Mouse (Mus musculus) MEL (cell line): ENCODE results near the gene Snap25. TPM values are rescaled to one million over a fixed set of nuclear protein-coding genes. Genes with fewer than 3 reads are reported as not detected.

Experiments used
- DNase-seq: peaks from one replicate; pipeline ENCODE4 v3.0.0; 2011; ENCODE audit warnings: low read depth, low spot score
- H3K27ac ChIP-seq: 2 replicates; pipeline ENCODE4 v1.5.1; 2012; ENCODE audit warnings: low read depth, mild to moderate bottlenecking, control low read depth, low read length, moderate library complexity; ENCODE audit not compliant: control insufficient read depth
- H3K27me3 ChIP-seq, 2 experiments: fragments of 150-350 bp in 1 of 2; sonication (generic) in 1 of 2; 2 replicates each; pipeline ENCODE4 v1.6.1; 2012; ENCODE audit warnings: low read length in 2 of 2, mild to moderate bottlenecking in 2 of 2, improper control_type of control experiment in 1 of 2, moderate library complexity in 1 of 2; ENCODE audit not compliant: insufficient read depth in 2 of 2, control insufficient read depth in 1 of 2
- H3K36me3 ChIP-seq, 2 experiments: 2 replicates each; pipeline ENCODE4 v1.6.1; 2012 to 2014; ENCODE audit warnings: low read length in 2 of 2, improper control_type of control experiment in 1 of 2, inconsistent platforms in 1 of 2, mild to moderate bottlenecking in 1 of 2; ENCODE audit not compliant: insufficient read depth in 2 of 2, control insufficient read depth in 1 of 2
- H3K4me1 ChIP-seq, 2 experiments: fragments of 150-350 bp in 1 of 2; sonication (generic) in 1 of 2; 2 replicates each; pipeline ENCODE4 v1.6.1; 2012; ENCODE audit warnings: low read length in 2 of 2, improper control_type of control experiment in 1 of 2, mild to moderate bottlenecking in 1 of 2; ENCODE audit not compliant: insufficient read depth in 2 of 2, control insufficient read depth in 1 of 2
- H3K4me3 ChIP-seq, 2 experiments: fragments of 150-350 bp in 1 of 2; sonication (generic) in 1 of 2; 2 replicates each; pipeline ENCODE4 v1.5.1; 2012; ENCODE audit warnings: low read depth in 2 of 2, low read length in 2 of 2, mild to moderate bottlenecking in 2 of 2, moderate library complexity in 2 of 2, control low read depth in 1 of 2, improper control_type of control experiment in 1 of 2; ENCODE audit not compliant: control insufficient read depth in 1 of 2, insufficient read depth in 1 of 2
- H3K79me2 ChIP-seq: 2 replicates; pipeline ENCODE4 v1.6.1; 2012; ENCODE audit warnings: mild to moderate bottlenecking, low read length, moderate library complexity; ENCODE audit not compliant: control insufficient read depth, poor library complexity, insufficient read depth
- H3K9ac ChIP-seq: 2 replicates; pipeline ENCODE4 v1.6.1; 2012; ENCODE audit warnings: low read depth, mild to moderate bottlenecking, control low read depth, low read length, moderate library complexity; ENCODE audit not compliant: control insufficient read depth, poor library complexity, severe bottlenecking
- H3K9me3 ChIP-seq: fragments of 150-350 bp; sonication (generic); replicated peaks from 2 replicates; pipeline ENCODE4 v1.6.1; 2012; ENCODE audit warnings: mild to moderate bottlenecking, low read length, improper control_type of control experiment, moderate library complexity; ENCODE audit not compliant: insufficient read depth
- BHLHE40 ChIP-seq: IDR thresholded peaks from 2 replicates; pipeline ENCODE4 v1.6.1; 2012; ENCODE audit warnings: low read depth, mild to moderate bottlenecking, inconsistent platforms, low read length, improper control_type of control experiment, borderline replicate concordance
- CHD2 ChIP-seq: IDR thresholded peaks from 2 replicates; pipeline ENCODE4 v1.6.1; 2011; ENCODE audit warnings: low read length, improper control_type of control experiment
- E2F4 ChIP-seq: IDR thresholded peaks from 2 replicates; pipeline ENCODE4 v1.6.1; 2011; ENCODE audit warnings: low read depth, low read length, improper control_type of control experiment, borderline replicate concordance
- ELF1 ChIP-seq: IDR thresholded peaks from 2 replicates; pipeline ENCODE4 v1.6.1; 2014; ENCODE audit warnings: low read depth, mild to moderate bottlenecking, inconsistent platforms, low read length, improper control_type of control experiment, moderate library complexity
- EP300 ChIP-seq, 2 experiments: IDR thresholded peaks; 2 replicates each; pipeline ENCODE4 v1.6.1; 2011; ENCODE audit warnings: improper control_type of control experiment in 2 of 2, low read length in 2 of 2, low read depth in 1 of 2, mild to moderate bottlenecking in 1 of 2
- GATA1 ChIP-seq: IDR thresholded peaks from 2 replicates; pipeline ENCODE4 v1.6.1; 2011; ENCODE audit warnings: low read depth, low read length, improper control_type of control experiment
- HCFC1 ChIP-seq: IDR thresholded peaks from 2 replicates; pipeline ENCODE4 v1.6.1; 2012; ENCODE audit warnings: low read depth, mild to moderate bottlenecking, inconsistent platforms, low read length, improper control_type of control experiment, moderate library complexity
- MAZ ChIP-seq: IDR thresholded peaks from 2 replicates; pipeline ENCODE4 v1.6.1; 2012; ENCODE audit warnings: low read depth, mild to moderate bottlenecking, inconsistent platforms, low read length, improper control_type of control experiment
- MXI1 ChIP-seq: IDR thresholded peaks from 2 replicates; pipeline ENCODE4 v1.6.1; 2011; ENCODE audit warnings: mild to moderate bottlenecking, low read depth, low read length, improper control_type of control experiment
- MYC ChIP-seq: IDR thresholded peaks from 2 replicates; pipeline ENCODE4 v1.6.1; 2011; ENCODE audit warnings: low read depth, mild to moderate bottlenecking, low read length, improper control_type of control experiment, moderate library complexity
- NRF1 ChIP-seq: IDR thresholded peaks from 2 replicates; pipeline ENCODE4 v1.6.1; 2014; ENCODE audit warnings: low read depth, mild to moderate bottlenecking, inconsistent platforms, low read length, improper control_type of control experiment, moderate library complexity; ENCODE audit not compliant: poor library complexity, insufficient read depth, severe bottlenecking
- POLR2A ChIP-seq, 2 experiments: IDR thresholded peaks; 2 replicates each; pipeline ENCODE4 v1.6.1; 2011 to 2012; ENCODE audit warnings: low read length in 2 of 2, mild to moderate bottlenecking in 2 of 2, control low read depth in 1 of 2, improper control_type of control experiment in 1 of 2, low read depth in 1 of 2, moderate library complexity in 1 of 2; ENCODE audit not compliant: control insufficient read depth in 1 of 2, insufficient read depth in 1 of 2, poor library complexity in 1 of 2
- RAD21 ChIP-seq: IDR thresholded peaks from 2 replicates; pipeline ENCODE4 v1.6.1; 2011; ENCODE audit warnings: mild to moderate bottlenecking, low read depth, low read length, improper control_type of control experiment
- SIN3A ChIP-seq: IDR thresholded peaks from 2 replicates; pipeline ENCODE4 v1.6.1; 2012; ENCODE audit warnings: low read length, improper control_type of control experiment, inconsistent platforms
- SMC3 ChIP-seq: IDR thresholded peaks from 2 replicates; pipeline ENCODE4 v1.6.1; 2011; ENCODE audit warnings: low read depth, low read length, improper control_type of control experiment
- TAL1 ChIP-seq: IDR thresholded peaks from 2 replicates; pipeline ENCODE4 v1.6.1; 2012; ENCODE audit warnings: mild to moderate bottlenecking, inconsistent platforms, low read length, moderate library complexity, mixed read lengths
- TBP ChIP-seq: IDR thresholded peaks from 2 replicates; pipeline ENCODE4 v1.8.0; 2011; ENCODE audit warnings: low read depth, low read length, improper control_type of control experiment
- USF2 ChIP-seq, 2 experiments: IDR thresholded peaks; 2 replicates each; pipeline ENCODE4 v1.6.1; 2011 to 2012; ENCODE audit warnings: improper control_type of control experiment in 2 of 2, low read length in 2 of 2, borderline replicate concordance in 1 of 2, inconsistent platforms in 1 of 2, low read depth in 1 of 2, mild to moderate bottlenecking in 1 of 2; ENCODE audit not compliant: insufficient read depth in 1 of 2
- ZMIZ1 ChIP-seq: IDR thresholded peaks from 2 replicates; pipeline ENCODE4 v1.6.1; 2012; ENCODE audit warnings: low read depth, mild to moderate bottlenecking, inconsistent platforms, low read length, improper control_type of control experiment, moderate library complexity
- polyA plus RNA-seq, 2 experiments: library from polyadenylated mRNA; stranded (reverse) in 1 of 2; unstranded in 1 of 2; fragments of >175 nt in 1 of 2; fragments of >200 nt in 1 of 2; gene quantifications; 2 replicates each; pipeline versions ENCODE4 v1.2.1 to v1.2.4; 2012; ENCODE audit warnings: low replicate concordance in 2 of 2, low read depth in 1 of 2; ENCODE audit not compliant: insufficient read length in 2 of 2, insufficient read depth in 1 of 2, missing spikeins in 1 of 2
- total RNA-seq: library from RNA; depleted of rRNA; stranded (reverse); fragments of 300-350 nt; gene quantifications from 2 replicates; pipeline ENCODE4 v1.2.3, GENCODE M21; 2012

The Snap25 gene
- total and polyA plus RNA-seq, 3 experiments = not detected

GRCm38 (mm10) chr2:136778156-136778555 is 64.9 kb downstream of the Snap25 start:
- H3K79me2 ChIP-seq = no peaks in the 10 kb centered on the region
- H3K27ac ChIP-seq = no peak overlapping the region
- no peak overlapping the region for H3K9ac ChIP-seq
- no peak for DNase-seq
- no peak overlapping the region for H3K4me3 ChIP-seq
- no peak for TF ChIP-seq MAZ
- no peak for TF ChIP-seq POLR2A (IDR thresholded peaks at IDR 0.05; ENCODE audit: control insufficient read depth in 1 of 2, insufficient read depth in 1 of 2, low read depth in 1 of 2, low read length in 2 of 2, poor library complexity in 1 of 2)
- TF ChIP-seq EP300 (IDR thresholded peaks at IDR 0.05; ENCODE audit: low read depth in 1 of 2, low read length in 2 of 2) = no peak
- TF ChIP-seq TAL1 = no peak
- no peak for TF ChIP-seq SIN3A
- no peak for TF ChIP-seq NRF1
- TF ChIP-seq MXI1 = no peak
- no peak for TF ChIP-seq TBP
- no peak for TF ChIP-seq MYC
- TF ChIP-seq, all 39 proteins: peak for 0
- Histone ChIP-seq H3K27me3 (no peaks in the 10 kb centered on the region), H3K36me3 (no peaks in the 10 kb centered on the region), H3K9me3 (no peaks in the 10 kb centered on the region; the same call in 1 of the 2 replicates), H3K4me1 (no peaks in the 10 kb centered on the region)

- Histone ChIP-seq H3K4me1 (no peaks in the 10 kb centered on the region), H3K36me3 (no peaks in the 10 kb centered on the region), H3K9ac (no peak overlapping the region), H3K9me3 (no peaks in the 10 kb centered on the region; the same call in 1 of the 2 replicates), H3K79me2 (no peaks in the 10 kb centered on the region), H3K4me3 (no peak overlapping the region), H3K27me3 (no peaks in the 10 kb centered on the region), H3K27ac (no peak overlapping the region)
- no peak for TF ChIP-seq TBP
- no peak for TF ChIP-seq HCFC1
- no peak for TF ChIP-seq ZMIZ1
- TF ChIP-seq SMC3 = no peak
- TF ChIP-seq CHD2 = no peak
- TF ChIP-seq SIN3A = no peak
- TF ChIP-seq E2F4 = no peak
- TF ChIP-seq USF2 (IDR thresholded peaks at IDR 0.05; ENCODE audit: borderline replicate concordance in 1 of 2, insufficient read depth in 1 of 2, low read depth in 1 of 2, low read length in 2 of 2) = no peak
- no peak for TF ChIP-seq ELF1
- no peak for TF ChIP-seq RAD21
- TF ChIP-seq TAL1 = no peak
- no peak for TF ChIP-seq BHLHE40
- no peak for TF ChIP-seq GATA1
- no peak for DNase-seq
These were observed 65.4 kb downstream of the Snap25 start for GRCm38 (mm10) chr2:136778674-136779073.
